Mouse (Mus musculus): ENCODE results near the gene Pacrg. TPM values are rescaled to one million over a fixed set of nuclear protein-coding genes. Genes with fewer than 3 reads are reported as not detected.

Pacrg gene
- total and polyA plus RNA-seq, 2 experiments from 2014 or later: 9.5 to 26.1 TPM

GRCm38 (mm10) chr17:10396863-10397262 is 443.2 kb downstream of the Pacrg start:
- Histone ChIP-seq H3K9ac (replicated peaks; ENCODE audit: low read length) (no peak overlapping the region), H3K4me3 (ENCODE audit: low read length) (no peak overlapping the region), H3K36me3 (ENCODE audit: insufficient read depth, low read length) (no peaks in the 10 kb centered on the region), H3K27ac (peak overlapping the region; percentile 76), H3K4me2 (ENCODE audit: low read depth, low read length) (no peak overlapping the region), H3K27me3 (ENCODE audit: insufficient read depth, low read length) (no peaks in the 10 kb centered on the region), H3K9me3 (ENCODE audit: low read length) (no peaks in the 10 kb centered on the region), H3K4me1 (ENCODE audit: insufficient read depth, low read length) (peaks cover 14% of the 10 kb centered on the region)
- ATAC-seq: no peak
- DNase-seq (ENCODE audit: low spot score): no peak
- no peak for TF ChIP-seq CTCF (IDR thresholded peaks at IDR 0.05; ENCODE audit: low read depth)
- 66% methylated on average over 6 of the region's 6 CpGs for WGBS

- no peaks in the 10 kb centered on the region for H3K27me3 ChIP-seq (ENCODE audit: insufficient read depth, low read length)
- WGBS: 32% methylated on average over 8 of the region's 8 CpGs
Observed at GRCm38 (mm10) chr17:10394855-10395254, 445.3 kb downstream of the Pacrg start.

GRCm38 (mm10) chr17:10393766-10394165 is 446.3 kb downstream of the Pacrg start:
- WGBS: 73% methylated on average over 4 of the region's 4 CpGs
- H3K4me1 ChIP-seq (ENCODE audit: insufficient read depth, low read length): peaks cover 10% of the 10 kb centered on the region
- DNase-seq (ENCODE audit: low spot score): no peak
- no peak overlapping the region for H3K4me3 ChIP-seq (ENCODE audit: low read length)
- TF ChIP-seq CTCF (IDR thresholded peaks at IDR 0.05; ENCODE audit: low read depth): no peak
- no peak overlapping the region for H3K4me2 ChIP-seq (ENCODE audit: low read depth, low read length)
- ATAC-seq: no peak
- H3K9ac ChIP-seq (replicated peaks; ENCODE audit: low read length): no peak overlapping the region
- H3K36me3 ChIP-seq (ENCODE audit: insufficient read depth, low read length): no peaks in the 10 kb centered on the region
- H3K27me3 ChIP-seq (ENCODE audit: insufficient read depth, low read length): no peaks in the 10 kb centered on the region
- H3K9me3 ChIP-seq (ENCODE audit: low read length): no peaks in the 10 kb centered on the region
- peak overlapping the region; percentile 77 for H3K27ac ChIP-seq

More at GRCm38 (mm10) chr17:10394855-10395254, 445.3 kb downstream of the Pacrg start:
- H3K4me3 ChIP-seq (ENCODE audit: low read length): no peak overlapping the region
- no peak overlapping the region for H3K9ac ChIP-seq (replicated peaks; ENCODE audit: low read length)
- H3K9me3 ChIP-seq (ENCODE audit: low read length): no peaks in the 10 kb centered on the region
- H3K4me2 ChIP-seq (ENCODE audit: low read depth, low read length): no peak overlapping the region
- TF ChIP-seq CTCF (IDR thresholded peaks at IDR 0.05; ENCODE audit: low read depth): 0 out of 2 replicates have a peak, but pooled peaks have one; percentile 12
- ATAC-seq (peak; percentile 92), DNase-seq (ENCODE audit: low spot score) (peak; percentile 85)
- H3K36me3 ChIP-seq (ENCODE audit: insufficient read depth, low read length): no peaks in the 10 kb centered on the region
- H3K4me1 ChIP-seq (ENCODE audit: insufficient read depth, low read length): peaks cover 10% of the 10 kb centered on the region
- peak overlapping the region; percentile 77; the same call in 1 of the 2 replicates for H3K27ac ChIP-seq

GRCm38 (mm10) chr17:10392342-10393034 is 447.6 kb downstream of the Pacrg start:
- 82% methylated on average over 14 of the region's 14 CpGs for WGBS
- Histone ChIP-seq H3K9ac (replicated peaks; ENCODE audit: low read length) (no peak overlapping the region), H3K9me3 (ENCODE audit: low read length) (no peaks in the 10 kb centered on the region), H3K4me1 (ENCODE audit: insufficient read depth, low read length) (peaks cover 10% of the 10 kb centered on the region), H3K27me3 (ENCODE audit: insufficient read depth, low read length) (no peaks in the 10 kb centered on the region), H3K27ac (no peak overlapping the region), H3K36me3 (ENCODE audit: insufficient read depth, low read length) (no peaks in the 10 kb centered on the region), H3K4me3 (ENCODE audit: low read length) (no peak overlapping the region), H3K4me2 (ENCODE audit: low read depth, low read length) (no peak overlapping the region)
- DNase-seq (ENCODE audit: low spot score) (no peak), ATAC-seq (no peak)
- no peak for TF ChIP-seq CTCF (IDR thresholded peaks at IDR 0.05; ENCODE audit: low read depth)

GRCm38 (mm10) chr17:10390232-10391172 is 449.6 kb downstream of the Pacrg start:
- ATAC-seq (peak; percentile 68), DNase-seq (ENCODE audit: low spot score) (peak; percentile 71)
- TF ChIP-seq CTCF (IDR thresholded peaks at IDR 0.05; ENCODE audit: low read depth): no peak
- H3K27ac ChIP-seq: peak overlapping the region; percentile 78
- H3K27me3 ChIP-seq (ENCODE audit: insufficient read depth, low read length): no peaks in the 10 kb centered on the region
- H3K9me3 ChIP-seq (ENCODE audit: low read length): no peaks in the 10 kb centered on the region
- no peaks in the 10 kb centered on the region for H3K4me1 ChIP-seq (ENCODE audit: insufficient read depth, low read length)
- WGBS: 35% methylated on average over 19 of the region's 19 CpGs
- no peak overlapping the region for H3K9ac ChIP-seq (replicated peaks; ENCODE audit: low read length)
- no peak overlapping the region for H3K4me2 ChIP-seq (ENCODE audit: low read depth, low read length)
- H3K36me3 ChIP-seq (ENCODE audit: insufficient read depth, low read length): no peaks in the 10 kb centered on the region
- no peak overlapping the region for H3K4me3 ChIP-seq (ENCODE audit: low read length)

GRCm38 (mm10) chr17:10389740-10390139 is 450.4 kb downstream of the Pacrg start:
- Histone ChIP-seq H3K27ac (peak overlapping the region; percentile 78), H3K4me2 (ENCODE audit: low read depth, low read length) (no peak overlapping the region), H3K27me3 (ENCODE audit: insufficient read depth, low read length) (no peaks in the 10 kb centered on the region), H3K9ac (replicated peaks; ENCODE audit: low read length) (no peak overlapping the region), H3K4me3 (ENCODE audit: low read length) (no peak overlapping the region), H3K9me3 (ENCODE audit: low read length) (no peaks in the 10 kb centered on the region), H3K4me1 (ENCODE audit: insufficient read depth, low read length) (no peaks in the 10 kb centered on the region), H3K36me3 (ENCODE audit: insufficient read depth, low read length) (no peaks in the 10 kb centered on the region)
- no peak for ATAC-seq
- no peak for DNase-seq (ENCODE audit: low spot score)
- 77% methylated on average over 9 of the region's 9 CpGs for WGBS
- TF ChIP-seq CTCF (IDR thresholded peaks at IDR 0.05; ENCODE audit: low read depth): no peak

Measured in hindbrain, postnatal 0 days (tissue).